Mouse (Mus musculus) intestine, postnatal 0 days (tissue): ENCODE measurements around the gene Alg9. TPM values are rescaled to one million over a fixed set of nuclear protein-coding genes. Genes with fewer than 3 reads are reported as not detected.

Source experiments
- ATAC-seq: fragments of 200-750 bp; cut with Nextera tagmentation; 2 replicates; pipeline ENCODE4 v1.8.0; 2017; ENCODE audit warnings: mild to moderate bottlenecking, moderate TSS enrichment, moderate library complexity
- H3K27ac ChIP-seq: fragments of 300-500 bp; sonication (generic); 2 replicates; pipeline ENCODE4 v1.5.1; 2014; ENCODE audit warnings: mild to moderate bottlenecking, low read depth, low read length, moderate library complexity
- H3K27me3 ChIP-seq: fragments of 300-500 bp; sonication (generic); replicated peaks from 2 replicates; pipeline ENCODE4 v1.6.1; 2014; ENCODE audit warnings: low read length, mixed read lengths; ENCODE audit not compliant: control insufficient read depth, insufficient read depth
- H3K36me3 ChIP-seq: fragments of 300-500 bp; sonication (generic); 2 replicates; pipeline ENCODE4 v1.6.1; 2014; ENCODE audit warnings: mild to moderate bottlenecking, moderate library complexity; ENCODE audit not compliant: control insufficient read depth, insufficient read depth
- H3K4me1 ChIP-seq: fragments of 300-500 bp; sonication (generic); replicated peaks from 2 replicates; pipeline ENCODE4 v1.6.1; 2014; ENCODE audit warnings: antibody characterized with exemption, low read length, mixed read lengths; ENCODE audit not compliant: control insufficient read depth, insufficient read depth
- H3K4me2 ChIP-seq: fragments of 300-500 bp; sonication (generic); replicated peaks from 2 replicates; pipeline ENCODE4 v1.6.1; 2014; ENCODE audit warnings: low read depth, mild to moderate bottlenecking, moderate library complexity
- H3K4me3 ChIP-seq: fragments of 300-500 bp; sonication (generic); 2 replicates; pipeline ENCODE4 v1.5.1; 2014; ENCODE audit warnings: low read depth, low read length
- H3K9ac ChIP-seq: fragments of 300-500 bp; sonication (generic); 2 replicates; pipeline ENCODE4 v1.6.1; 2014; ENCODE audit warnings: mild to moderate bottlenecking, low read depth, low read length
- H3K9me3 ChIP-seq: fragments of 300-500 bp; sonication (generic); 2 replicates; pipeline ENCODE4 v1.6.1; 2016; ENCODE audit warnings: mixed run types; ENCODE audit not compliant: control insufficient read depth
- CTCF ChIP-seq: sonication (generic); IDR thresholded peaks from 2 replicates; pipeline ENCODE4 v1.5.1; 2016; ENCODE audit warnings: low read depth, mild to moderate bottlenecking, control low read depth, antibody characterized with exemption, moderate library complexity
- WGBS: fragments of 180-500 bp; shearing (Covaris S2); extraction: QIAGEN DNeasy Blood & Tissue Kit; methylation state at CpG from one replicate; pipeline ENCODE4 v1.1.7; 2014; 5-methylcytosine and 5-hydroxymethylcytosine counted together
- polyA plus RNA-seq: library from polyadenylated mRNA; unstranded; fragments of >200 nt; fragmentation: Nextera tagmentation; extraction: Ambion mirVana; gene quantifications from 2 replicates; pipeline ENCODE4 v1.2.1, GENCODE M21; 2015

Alg9 gene
- polyA plus RNA-seq, 1 experiment from 2014 or later: 17.3 TPM

- ATAC-seq: no peak
- TF ChIP-seq CTCF: no peak
- Histone ChIP-seq H3K4me1 (no peaks in the 10 kb centered on the region), H3K4me2 (no peak overlapping the region), H3K9ac (no peak overlapping the region), H3K36me3 (peaks cover 78% of the 10 kb centered on the region), H3K27ac (no peak overlapping the region), H3K4me3 (no peak overlapping the region), H3K27me3 (no peaks in the 10 kb centered on the region), H3K9me3 (no peaks in the 10 kb centered on the region)
- 92% methylated on average over 6 of the region's 6 CpGs for WGBS
Measured at GRCm38 (mm10) chr9:50867015-50867414, 92.2 kb downstream of the Alg9 start.

DNA sequence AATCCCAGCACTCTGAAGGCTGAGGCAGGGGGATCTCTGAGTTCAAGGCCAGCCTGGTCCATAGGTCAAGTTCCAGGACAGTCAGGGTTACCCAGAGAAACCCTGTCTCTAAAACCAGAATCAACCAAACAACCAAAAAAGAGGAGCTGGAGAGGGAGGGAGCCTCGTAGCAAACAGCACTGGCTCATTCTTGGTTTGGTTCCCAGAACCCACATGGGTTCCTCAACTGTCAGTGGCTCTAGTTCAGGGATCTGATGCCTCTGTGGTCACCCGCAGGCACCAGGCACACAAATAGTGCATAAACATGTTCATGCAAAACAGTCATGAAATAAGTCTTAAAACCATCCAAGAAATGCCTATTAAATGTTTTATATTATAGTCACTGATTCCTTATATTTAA, 93.4 kb downstream of the Alg9 start:
- H3K4me3 ChIP-seq: no peak overlapping the region
- H3K36me3 ChIP-seq: peaks cover 72% of the 10 kb centered on the region
- no peak overlapping the region for H3K27ac ChIP-seq
- H3K4me1 ChIP-seq: no peaks in the 10 kb centered on the region
- no peak overlapping the region for H3K4me2 ChIP-seq
- TF ChIP-seq CTCF: no peak
- H3K27me3 ChIP-seq: no peaks in the 10 kb centered on the region
- 84% methylated on average over 2 of the region's 2 CpGs for WGBS
- H3K9me3 ChIP-seq: no peaks in the 10 kb centered on the region
- H3K9ac ChIP-seq: no peak overlapping the region
- ATAC-seq: no peak

- WGBS: 91% methylated on average over 9 of the region's 9 CpGs
- H3K9me3 ChIP-seq: no peaks in the 10 kb centered on the region
- no peak for ATAC-seq
- no peak for TF ChIP-seq CTCF
- no peak overlapping the region for H3K4me2 ChIP-seq
- H3K27me3 ChIP-seq: no peaks in the 10 kb centered on the region
- H3K27ac ChIP-seq: no peak overlapping the region
- no peak overlapping the region for H3K4me3 ChIP-seq
- no peaks in the 10 kb centered on the region for H3K4me1 ChIP-seq
- no peak overlapping the region for H3K9ac ChIP-seq
- peaks cover 60% of the 10 kb centered on the region for H3K36me3 ChIP-seq
Measured at GRCm38 (mm10) chr9:50873210-50873609, 98.4 kb downstream of the Alg9 start.

DNA sequence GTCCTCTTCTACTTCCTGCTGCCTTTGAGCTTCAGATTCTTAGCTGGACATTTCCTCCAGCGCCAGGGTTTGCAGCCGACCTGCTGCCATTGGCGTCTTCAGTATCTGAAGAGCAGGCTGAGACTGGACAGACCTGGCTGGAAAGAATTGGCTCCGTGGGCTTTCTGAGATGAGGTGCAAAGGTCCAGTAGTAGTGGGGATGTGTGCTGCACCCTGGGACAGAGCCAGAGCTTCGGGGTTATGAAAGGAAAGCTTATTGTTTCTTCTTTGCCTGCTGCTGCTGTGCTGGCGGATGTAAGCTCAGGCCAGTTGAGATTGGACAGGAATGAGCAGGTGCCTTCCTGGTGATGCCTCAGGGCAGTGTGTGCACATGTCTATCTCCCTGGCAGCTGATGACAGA, 99.2 kb downstream of the Alg9 start:
- 89% methylated on average over 6 of the region's 6 CpGs for WGBS
- Histone ChIP-seq H3K9ac (no peak overlapping the region), H3K27me3 (no peaks in the 10 kb centered on the region), H3K4me1 (no peaks in the 10 kb centered on the region), H3K9me3 (no peaks in the 10 kb centered on the region), H3K27ac (no peak overlapping the region), H3K4me3 (no peak overlapping the region), H3K4me2 (no peak overlapping the region), H3K36me3 (peaks cover 61% of the 10 kb centered on the region)
- ATAC-seq: no peak
- no peak for TF ChIP-seq CTCF

DNA sequence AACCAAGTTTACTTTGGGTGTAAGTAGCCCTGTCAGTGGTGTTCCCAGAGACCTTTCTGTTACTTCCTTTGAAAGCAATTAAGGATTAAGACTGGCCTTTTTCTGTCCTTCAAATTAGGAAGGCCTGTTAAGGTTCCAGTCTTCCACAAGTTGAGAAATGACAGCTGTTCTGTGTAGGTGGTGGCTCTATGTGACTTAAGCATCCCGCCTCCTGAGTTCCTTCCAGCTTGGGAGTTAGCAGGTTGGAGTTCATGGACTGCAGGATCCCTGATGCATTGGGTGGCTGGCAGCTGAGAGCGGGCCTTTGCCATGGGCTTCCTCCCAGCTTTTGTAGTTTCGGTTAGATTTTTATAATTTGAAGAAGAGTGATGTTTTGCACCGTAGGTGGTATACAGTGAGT, 100.7 kb downstream of the Alg9 start:
- WGBS: 96% methylated on average over 4 of the region's 4 CpGs
- Histone ChIP-seq H3K4me3 (no peak overlapping the region), H3K36me3 (peaks cover 67% of the 10 kb centered on the region), H3K4me2 (no peak overlapping the region), H3K27ac (no peak overlapping the region), H3K27me3 (no peaks in the 10 kb centered on the region), H3K9ac (no peak overlapping the region), H3K9me3 (no peaks in the 10 kb centered on the region), H3K4me1 (no peaks in the 10 kb centered on the region)
- TF ChIP-seq CTCF: no peak
- no peak for ATAC-seq

DNA sequence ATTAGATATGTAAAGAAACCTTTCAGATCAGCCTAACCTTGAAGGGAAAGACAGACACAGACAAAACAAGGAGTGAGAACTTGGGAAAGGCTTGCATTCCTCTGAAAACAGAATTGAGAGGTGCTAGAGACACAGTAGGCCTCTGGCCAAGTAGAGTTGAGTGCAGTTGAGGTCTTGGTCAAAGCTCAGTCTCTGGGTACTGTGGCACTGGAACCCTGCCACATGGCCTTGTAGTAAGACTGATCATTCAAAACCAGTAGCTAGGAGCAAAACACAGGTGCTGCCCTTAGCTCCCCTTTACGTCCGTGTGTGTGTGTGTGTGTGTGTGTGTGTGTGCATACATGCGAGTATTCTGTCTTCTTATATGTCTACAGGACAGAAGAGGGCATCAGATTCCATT, 101.5 kb downstream of the Alg9 start:
- TF ChIP-seq CTCF: no peak
- 93% methylated on average over 3 of the region's 3 CpGs for WGBS
- Histone ChIP-seq H3K36me3 (peaks cover 65% of the 10 kb centered on the region), H3K4me3 (no peak overlapping the region), H3K4me2 (no peak overlapping the region), H3K9ac (no peak overlapping the region), H3K9me3 (no peaks in the 10 kb centered on the region), H3K27ac (no peak overlapping the region), H3K4me1 (no peaks in the 10 kb centered on the region), H3K27me3 (no peaks in the 10 kb centered on the region)
- ATAC-seq: no peak

DNA sequence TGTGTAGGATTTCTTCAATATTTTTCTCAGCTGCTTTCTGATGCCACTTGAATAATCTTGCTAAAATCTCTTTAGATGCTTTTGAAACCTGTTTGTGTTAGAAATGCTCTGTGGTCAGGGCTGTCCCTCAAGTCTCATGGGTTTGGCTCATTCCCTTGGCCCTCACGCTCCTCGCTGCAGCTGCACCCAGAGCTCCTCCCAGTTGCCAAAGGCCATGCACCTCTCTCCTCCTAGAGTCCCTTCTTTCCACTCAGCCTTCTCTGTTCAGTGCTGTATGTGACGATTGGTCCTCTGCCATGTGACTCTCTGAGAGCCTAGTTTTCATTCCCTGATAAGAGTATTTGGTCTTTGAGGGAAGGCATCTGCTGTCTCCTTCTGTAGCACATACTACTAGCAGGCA, 102.6 kb downstream of the Alg9 start:
- no peaks in the 10 kb centered on the region for H3K27me3 ChIP-seq
- H3K4me3 ChIP-seq: no peak overlapping the region
- H3K4me2 ChIP-seq: no peak overlapping the region
- no peaks in the 10 kb centered on the region for H3K9me3 ChIP-seq
- no peak for TF ChIP-seq CTCF
- no peak overlapping the region for H3K9ac ChIP-seq
- no peak for ATAC-seq
- whole genome bisulfite sequencing: 51% methylated on average over 3 of the region's 3 CpGs
- H3K4me1 ChIP-seq: no peaks in the 10 kb centered on the region
- H3K27ac ChIP-seq: no peak overlapping the region
- peaks cover 75% of the 10 kb centered on the region for H3K36me3 ChIP-seq
